Mouse (Mus musculus) CH12.LX (cell line): ENCODE measurements around the gene Nle1. TPM values are rescaled to one million over a fixed set of nuclear protein-coding genes. Genes with fewer than 3 reads are reported as not detected.

Experiments used
- DNase-seq: peaks from one replicate; pipeline ENCODE4 v3.0.0-alpha.2; 2013; ENCODE audit errors: extremely low read depth
- H3K27ac ChIP-seq: 2 replicates; pipeline ENCODE4 v1.5.1; 2012; ENCODE audit warnings: low read depth, mild to moderate bottlenecking, control low read depth, moderate library complexity; ENCODE audit not compliant: insufficient read depth
- H3K27me3 ChIP-seq: replicated peaks from 2 replicates; pipeline ENCODE3; 2012; ENCODE audit warnings: inconsistent platforms
- H3K36me3 ChIP-seq, 2 experiments: replicated peaks in 1 of 2; 2 replicates each; pipeline versions ENCODE3 to v1.6.1; 2012; ENCODE audit warnings: inconsistent platforms in 1 of 2, low read length in 1 of 2, mild to moderate bottlenecking in 1 of 2, mixed read lengths in 1 of 2, moderate library complexity in 1 of 2; ENCODE audit not compliant: control insufficient read depth in 1 of 2, insufficient read depth in 1 of 2
- H3K4me1 ChIP-seq, 2 experiments: 2 replicates each; pipeline ENCODE4 v1.6.1; 2012; ENCODE audit warnings: inconsistent platforms in 1 of 2, moderate library complexity in 1 of 2; ENCODE audit not compliant: insufficient read depth in 2 of 2, control insufficient read depth in 1 of 2
- H3K4me2 ChIP-seq: 2 replicates; pipeline ENCODE4 v1.6.1; 2012; ENCODE audit warnings: low read depth, mild to moderate bottlenecking, control low read depth; ENCODE audit not compliant: poor library complexity, insufficient read depth, severe bottlenecking
- H3K4me3 ChIP-seq, 3 experiments: fragments of 150-350 bp in 1 of 3; sonication (generic) in 1 of 3; replicated peaks in 1 of 3; 2 replicates each; pipeline versions ENCODE3 to v1.5.1; 2011 to 2012; ENCODE audit warnings: low read depth in 2 of 3, low read length in 2 of 3, mild to moderate bottlenecking in 2 of 3, moderate library complexity in 2 of 3, control low read depth in 1 of 3, improper control_type of control experiment in 1 of 3, inconsistent platforms in 1 of 3, mixed read lengths in 1 of 3; ENCODE audit not compliant: poor library complexity in 1 of 3
- H3K79me2 ChIP-seq: replicated peaks from 2 replicates; pipeline ENCODE4 v1.6.1; 2012; ENCODE audit warnings: mild to moderate bottlenecking, moderate library complexity; ENCODE audit not compliant: control insufficient read depth, poor library complexity, insufficient read depth, severe bottlenecking; ENCODE audit errors: extremely low read depth
- H3K9ac ChIP-seq: 2 replicates; pipeline ENCODE4 v1.6.1; 2012; ENCODE audit warnings: low read depth, mild to moderate bottlenecking, control low read depth, moderate library complexity; ENCODE audit not compliant: insufficient read depth
- H3K9me3 ChIP-seq: replicated peaks from 2 replicates; pipeline ENCODE3; 2012; ENCODE audit warnings: low read length, inconsistent platforms, mixed read lengths
- BHLHE40 ChIP-seq: IDR thresholded peaks from 2 replicates; pipeline ENCODE4 v1.6.1; 2011; ENCODE audit warnings: mild to moderate bottlenecking, low read depth, low read length, improper control_type of control experiment
- CHD1 ChIP-seq: IDR thresholded peaks from 2 replicates; pipeline ENCODE4 v1.6.1; 2012; ENCODE audit warnings: low read depth, low read length, improper control_type of control experiment, inconsistent platforms
- CTCF ChIP-seq, 2 experiments: IDR thresholded peaks in 1 of 2; conservative IDR thresholded peaks in 1 of 2; 2 replicates each; pipeline ENCODE4 v1.5.1; 2011 to 2012; ENCODE audit warnings: low read depth in 2 of 2, low read length in 2 of 2, improper control_type of control experiment in 1 of 2, inconsistent platforms in 1 of 2, mild to moderate bottlenecking in 1 of 2, moderate library complexity in 1 of 2
- ELF1 ChIP-seq: IDR thresholded peaks from 2 replicates; pipeline ENCODE4 v1.6.1; 2014; ENCODE audit warnings: low read depth, mild to moderate bottlenecking, inconsistent platforms, low read length, improper control_type of control experiment
- HCFC1 ChIP-seq: IDR thresholded peaks from 2 replicates; pipeline ENCODE4 v1.6.1; 2012; ENCODE audit warnings: low read depth, mild to moderate bottlenecking, inconsistent platforms, low read length, improper control_type of control experiment
- JUND ChIP-seq: conservative IDR thresholded peaks from 2 replicates; pipeline ENCODE4 v1.6.1; 2011; ENCODE audit warnings: low read depth, low read length, improper control_type of control experiment
- KAT2A ChIP-seq: IDR thresholded peaks from 2 replicates; pipeline ENCODE4 v1.6.1; 2012; ENCODE audit warnings: low read length, improper control_type of control experiment, inconsistent platforms; ENCODE audit not compliant: insufficient replicate concordance
- MAFK ChIP-seq: IDR thresholded peaks from 2 replicates; pipeline ENCODE4 v1.6.1; 2011; ENCODE audit warnings: low read length, improper control_type of control experiment; ENCODE audit not compliant: insufficient replicate concordance
- MAX ChIP-seq: IDR thresholded peaks from 2 replicates; pipeline ENCODE4 v1.6.1; 2011; ENCODE audit warnings: low read length, improper control_type of control experiment
- MAZ ChIP-seq: IDR thresholded peaks from 2 replicates; pipeline ENCODE4 v1.6.1; 2012; ENCODE audit warnings: low read depth, mild to moderate bottlenecking, inconsistent platforms, low read length, improper control_type of control experiment, moderate library complexity
- MEF2A ChIP-seq: IDR thresholded peaks from 2 replicates; pipeline ENCODE4 v1.6.1; 2014; ENCODE audit warnings: low read depth, mild to moderate bottlenecking, inconsistent platforms, low read length, improper control_type of control experiment, borderline replicate concordance
- MXI1 ChIP-seq: IDR thresholded peaks from 2 replicates; pipeline ENCODE4 v1.6.1; 2011; ENCODE audit warnings: mild to moderate bottlenecking, low read depth, low read length, improper control_type of control experiment
- NELFE ChIP-seq: IDR thresholded peaks from 2 replicates; pipeline ENCODE4 v1.6.1; 2011; ENCODE audit warnings: low read depth, low read length, improper control_type of control experiment
- POLR2A ChIP-seq: IDR thresholded peaks from 2 replicates; pipeline ENCODE4 v1.6.1; 2011; ENCODE audit warnings: low read depth, mild to moderate bottlenecking, improper control_type of control experiment, low read length
- RCOR1 ChIP-seq: conservative IDR thresholded peaks from 2 replicates; pipeline ENCODE4 v1.6.1; 2012; ENCODE audit warnings: low read depth, mild to moderate bottlenecking, inconsistent platforms, low read length, improper control_type of control experiment
- SMC3 ChIP-seq: IDR thresholded peaks from 2 replicates; pipeline ENCODE4 v1.6.1; 2011; ENCODE audit warnings: low read depth, low read length, improper control_type of control experiment
- TCF12 ChIP-seq: IDR thresholded peaks from 2 replicates; pipeline ENCODE4 v1.6.1; 2014; ENCODE audit warnings: low read depth, mild to moderate bottlenecking, inconsistent platforms, low read length, improper control_type of control experiment
- UBTF ChIP-seq: IDR thresholded peaks from 2 replicates; pipeline ENCODE4 v1.6.1; 2012; ENCODE audit warnings: low read depth, mild to moderate bottlenecking, inconsistent platforms, low read length, improper control_type of control experiment, moderate library complexity
- USF2 ChIP-seq: conservative IDR thresholded peaks from 2 replicates; pipeline ENCODE4 v1.6.1; 2011; ENCODE audit warnings: low read depth, low read length, improper control_type of control experiment
- ZC3H11A ChIP-seq: IDR thresholded peaks from 2 replicates; pipeline ENCODE4 v1.6.1; 2012; ENCODE audit warnings: low read depth, mild to moderate bottlenecking, inconsistent platforms, low read length, improper control_type of control experiment
- dilution Hi-C: fragments of 300-500 bp; cut with MboI; formaldehyde crosslinking; loops from 2 replicates; pipeline ENCODE4 v1.14.3; 2020; ENCODE audit warnings: low sequenced_read_pairs; ENCODE audit not compliant: extremely low pct_unique_long_range_greater_than_20kb, extremely low pct_ligation_motif_present
- in situ Hi-C: fragments of 300-500 bp; cut with MboI; formaldehyde crosslinking; loops from 3 replicates; pipeline ENCODE4 v1.14.3; 2019; ENCODE audit warnings: low sequenced_read_pairs, low pct_ligation_motif_present, low pct_unique_long_range_greater_than_20kb, mixed read lengths
- polyA plus RNA-seq: library from polyadenylated mRNA; unstranded; fragments of >175 nt; gene quantifications from 2 replicates; pipeline ENCODE4 v1.2.1, GENCODE M21; 2012; ENCODE audit warnings: low read depth; ENCODE audit not compliant: insufficient read length
- total RNA-seq, 2 experiments: library from RNA; depleted of rRNA; stranded (reverse); fragments of 300-350 nt in 1 of 2; fragments of >200 nt in 1 of 2; gene quantifications; 2 replicates each; pipeline ENCODE4 v1.2.3; 2012 to 2014

Nle1 gene
- total and polyA plus RNA-seq, 3 experiments, result 54.9 to 107 (median 69.1) TPM

DNA sequence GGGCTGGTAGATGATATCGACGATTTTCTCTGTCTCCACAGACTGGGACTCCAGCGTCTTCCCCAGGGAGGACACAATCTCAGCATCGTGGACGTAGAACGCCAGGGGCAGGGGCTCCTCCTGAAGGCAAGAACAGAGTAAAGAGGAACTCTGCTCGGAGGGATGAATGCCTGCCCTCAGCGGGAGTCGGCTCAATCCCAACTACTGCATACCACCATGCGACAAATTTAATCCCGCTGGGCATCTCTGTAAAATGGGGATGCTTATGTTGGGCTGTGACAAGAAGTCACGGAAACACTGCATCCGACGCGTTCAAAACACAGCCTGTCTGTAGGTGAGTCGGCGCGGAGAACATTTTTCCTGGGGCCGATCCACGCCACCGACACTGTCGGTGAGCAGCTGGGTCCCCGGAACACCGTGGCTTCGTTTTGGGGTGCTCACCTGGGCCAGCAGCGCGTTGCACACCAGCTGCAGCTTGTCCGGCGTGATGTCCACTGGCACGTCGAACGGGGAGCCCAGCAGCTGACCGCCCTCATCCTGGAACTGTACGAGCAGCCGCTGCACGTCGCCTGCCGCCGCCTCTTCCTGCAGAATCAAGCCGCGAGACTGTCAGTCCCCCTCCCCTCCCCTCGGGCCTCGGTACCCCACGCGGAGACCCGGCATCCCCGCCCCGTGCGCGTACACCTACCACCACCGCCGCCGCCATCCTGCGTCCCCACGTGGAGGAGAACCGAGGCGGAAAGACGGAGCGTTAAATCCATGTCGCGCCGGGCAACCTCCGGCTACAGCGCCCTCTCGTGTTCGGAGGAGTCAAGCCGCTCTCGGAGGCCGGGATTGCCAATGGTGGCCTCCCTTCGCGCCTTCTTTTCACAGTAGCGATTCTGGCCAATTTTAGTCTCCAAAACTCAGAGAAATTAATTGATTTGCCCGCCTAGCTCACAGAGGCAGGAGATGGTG lies at the start of gene Nle1 (continued):
- peak; percentile 88 for TF ChIP-seq NELFE
- TF ChIP-seq, all 38 proteins: peak for 22

- no peaks in the 10 kb centered on the region for H3K9me3 ChIP-seq
- peaks cover 9 to 27% of the 10 kb centered on the region in 2 experiments for H3K4me1 ChIP-seq
- H3K27me3 ChIP-seq, result peaks cover 12% of the 10 kb centered on the region
- no peaks in the 10 kb centered on the region for H3K79me2 ChIP-seq
- no peak for DNase-seq
- no peak overlapping the region for H3K27ac ChIP-seq
- in situ Hi-C loops (no loop called here), dilution Hi-C loops (no loop called here)
- H3K36me3 ChIP-seq, result no peaks in the 10 kb centered on the region
- TF ChIP-seq CTCF (conservative IDR thresholded peaks at IDR 0.05 in 1 of 2, IDR thresholded peaks at IDR 0.05 in 1 of 2; ENCODE audit: low read depth in 2 of 2, low read length in 2 of 2) (no peak), KAT2A (no peak), MEF2A (no peak), ZC3H11A (no peak), RCOR1 (no peak), SMC3 (no peak), USF2 (no peak)
- TF ChIP-seq, all 38 proteins: peak for 0
- H3K4me3 ChIP-seq, result no peak overlapping the region
- no peak overlapping the region for H3K9ac ChIP-seq
- H3K4me2 ChIP-seq, result no peak overlapping the region
Measured at GRCm38 (mm10) chr11:82956925-82957324, 48.7 kb upstream of the Nle1 start.

DNA sequence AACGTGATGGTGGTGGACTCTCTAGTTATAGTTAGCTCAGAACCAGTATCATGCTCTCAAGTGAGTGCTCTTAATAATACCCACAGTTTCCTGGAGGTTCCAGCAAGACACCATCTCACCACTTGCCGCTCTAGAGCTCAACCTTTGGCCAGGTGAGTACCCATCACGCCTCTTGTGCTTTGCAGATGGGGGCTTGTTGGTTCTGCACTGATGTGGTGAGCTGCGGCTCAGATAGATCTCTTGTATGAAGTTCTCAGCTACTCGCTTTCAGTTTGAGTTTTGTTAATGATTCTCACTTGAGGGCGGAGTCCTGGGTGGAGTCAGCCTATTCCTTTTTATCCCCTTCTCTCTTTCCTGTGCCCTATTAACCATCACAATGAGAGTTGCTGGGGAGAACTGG lies 46.4 kb upstream of the Nle1 start:
- H3K4me3 ChIP-seq, result no peak overlapping the region
- H3K4me2 ChIP-seq, result no peak overlapping the region
- no peaks in the 10 kb centered on the region for H3K27me3 ChIP-seq
- no peak overlapping the region for H3K9ac ChIP-seq
- no peak overlapping the region for H3K27ac ChIP-seq
- in situ Hi-C loops (no loop called here), dilution Hi-C loops (no loop called here)
- peaks cover 6 to 23% of the 10 kb centered on the region in 2 experiments for H3K4me1 ChIP-seq
- H3K9me3 ChIP-seq, result no peaks in the 10 kb centered on the region
- H3K36me3 ChIP-seq, result no peaks in the 10 kb centered on the region
- no peak for DNase-seq
- TF ChIP-seq SMC3, result no peak
- no peak for TF ChIP-seq HCFC1
- no peak for TF ChIP-seq MAX
- no peak for TF ChIP-seq CHD1
- TF ChIP-seq TCF12, result no peak
- no peak for TF ChIP-seq MAZ
- TF ChIP-seq UBTF, result no peak
- TF ChIP-seq POLR2A, result no peak
- no peak for TF ChIP-seq MAFK
- TF ChIP-seq ELF1, result no peak
- TF ChIP-seq BHLHE40, result no peak
- TF ChIP-seq MEF2A, result no peak
- TF ChIP-seq JUND, result no peak
- no peak for TF ChIP-seq MXI1
- TF ChIP-seq NELFE, result no peak
- TF ChIP-seq ZC3H11A, result no peak
- no peaks in the 10 kb centered on the region for H3K79me2 ChIP-seq
